Mouse (Mus musculus) C2C12 (cell line): ENCODE data around the gene Degs1. TPM values are rescaled to one million over a fixed set of nuclear protein-coding genes. Genes with fewer than 3 reads are reported as not detected.

ENCODE experiments used
- H3K27me3 ChIP-seq: one replicate; pipeline ENCODE4 v1.6.1; 2011; ENCODE audit not compliant: control insufficient read depth, insufficient read depth, insufficient read length
- H3K36me3 ChIP-seq: one replicate; pipeline ENCODE4 v1.6.1; 2011; ENCODE audit not compliant: control insufficient read depth, insufficient read depth
- H3K4me3 ChIP-seq: one replicate; pipeline ENCODE4 v1.5.1; 2011; ENCODE audit warnings: mild to moderate bottlenecking, control low read depth; ENCODE audit not compliant: poor library complexity, insufficient read depth, severe bottlenecking
- H3K79me2 ChIP-seq: one replicate; pipeline ENCODE4 v1.6.1; 2011; ENCODE audit not compliant: control insufficient read depth, insufficient read depth
- H3K79me3 ChIP-seq: one replicate; pipeline ENCODE4 v1.6.1; 2011; ENCODE audit warnings: low read depth, control low read depth
- H3ac ChIP-seq: one replicate; pipeline ENCODE3; 2011; ENCODE audit warnings: low read depth; ENCODE audit not compliant: control insufficient read depth, insufficient read length
- CEBPB ChIP-seq: IDR thresholded peaks from one replicate; pipeline ENCODE4 v1.6.1; 2011; ENCODE audit warnings: low read depth, mild to moderate bottlenecking, control low read depth, moderate library complexity
- CTCF ChIP-seq: IDR thresholded peaks from one replicate; pipeline ENCODE4 v1.5.1; 2011; ENCODE audit not compliant: control insufficient read depth, insufficient read depth, insufficient read length
- FOSL1 ChIP-seq: IDR thresholded peaks from one replicate; pipeline ENCODE4 v1.8.0; 2011; ENCODE audit warnings: mild to moderate bottlenecking, low read length; ENCODE audit not compliant: poor library complexity, insufficient read depth, severe bottlenecking
- MAX ChIP-seq: IDR thresholded peaks from one replicate; pipeline ENCODE4 v1.6.1; 2011; ENCODE audit warnings: mild to moderate bottlenecking, control low read depth
- MYOD1 ChIP-seq: IDR thresholded peaks from one replicate; pipeline ENCODE4 v1.6.1; 2011; ENCODE audit warnings: low read depth; ENCODE audit not compliant: control insufficient read depth, insufficient read length
- MYOG ChIP-seq: IDR thresholded peaks from one replicate; pipeline ENCODE4 v1.6.1; 2011; ENCODE audit not compliant: control insufficient read depth, insufficient read length; ENCODE audit errors: extremely low read depth
- USF1 ChIP-seq: IDR thresholded peaks from one replicate; pipeline ENCODE4 v1.6.1; 2011; ENCODE audit warnings: low read depth, mild to moderate bottlenecking, control low read depth, moderate library complexity
- polyA plus RNA-seq: library from polyadenylated mRNA; unstranded; fragments of >200 nt; fragmentation: generic; extraction: Trizol; gene quantifications from one replicate; pipeline ENCODE4 v1.2.1, GENCODE M21; 2012; ENCODE audit warnings: missing spikeins

The Degs1 gene
- polyA plus RNA-seq, 1 experiment = 121 TPM

DNA sequence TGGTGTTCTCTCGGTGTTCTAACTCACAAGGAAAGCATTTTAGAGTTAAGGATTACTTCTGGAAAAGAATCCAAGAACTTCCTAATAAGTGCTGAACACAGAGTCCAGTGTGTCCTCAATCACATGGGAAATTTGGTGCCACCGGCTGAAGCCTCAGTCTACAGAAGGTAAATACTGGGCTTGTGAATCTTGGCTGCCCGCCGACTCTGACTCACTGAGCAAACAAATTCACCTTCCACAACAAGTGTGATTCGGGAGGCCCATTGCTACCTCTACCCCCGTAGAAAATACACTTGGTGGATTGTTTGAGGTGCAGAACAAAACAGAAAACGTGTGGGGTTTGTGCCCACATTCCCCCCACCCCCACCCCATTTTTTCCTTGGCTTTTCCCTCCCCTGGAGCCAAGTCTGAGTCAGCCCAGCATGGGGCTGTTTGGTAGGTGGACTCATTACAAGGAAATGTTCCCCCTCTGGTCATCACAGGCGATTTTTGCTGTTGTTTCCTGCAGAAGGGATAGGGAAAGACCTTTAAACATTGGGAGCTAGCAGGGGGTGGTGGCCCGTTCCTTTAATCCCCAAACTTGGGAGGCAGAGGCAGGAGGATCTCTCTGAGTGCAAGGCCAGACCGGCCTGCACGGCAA lies 26.4 kb downstream of the Degs1 start:
- no peaks in the 10 kb centered on the region for H3K79me3 ChIP-seq
- no peak overlapping the region for H3ac ChIP-seq
- H3K4me3 ChIP-seq = no peak overlapping the region
- no peaks in the 10 kb centered on the region for H3K27me3 ChIP-seq
- no peaks in the 10 kb centered on the region for H3K36me3 ChIP-seq
- no peaks in the 10 kb centered on the region for H3K79me2 ChIP-seq
- TF ChIP-seq USF1 (no peak), CTCF (no peak), MYOD1 (no peak), CEBPB (no peak), MYOG (no peak), MAX (no peak), FOSL1 (no peak)

DNA sequence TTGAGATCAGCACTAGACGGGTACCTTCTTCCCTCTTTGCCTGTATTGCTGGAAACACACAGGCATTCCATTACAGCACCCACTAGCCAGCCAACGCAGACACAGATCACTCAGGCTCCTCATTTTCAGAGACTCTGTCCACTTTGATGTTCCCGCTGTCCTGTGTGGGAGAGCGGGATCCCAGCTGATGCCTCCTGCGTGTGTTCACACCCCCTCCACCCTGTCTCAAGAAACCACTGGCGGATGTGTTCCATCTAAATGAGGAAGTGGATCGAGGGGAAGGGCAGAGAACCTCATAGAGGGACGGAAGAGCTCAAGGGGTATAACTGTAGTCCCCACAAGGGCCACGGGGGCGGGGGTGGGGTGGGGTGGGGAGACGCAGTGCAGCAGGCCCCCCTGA lies 27.6 kb downstream of the Degs1 start:
- no peak overlapping the region for H3K4me3 ChIP-seq
- TF ChIP-seq MYOD1 = no peak
- no peak for TF ChIP-seq CEBPB
- TF ChIP-seq USF1 = no peak
- no peak for TF ChIP-seq FOSL1
- TF ChIP-seq CTCF = no peak
- no peak for TF ChIP-seq MYOG
- TF ChIP-seq MAX = no peak
- H3K36me3 ChIP-seq = no peaks in the 10 kb centered on the region
- H3K27me3 ChIP-seq = no peaks in the 10 kb centered on the region
- H3K79me2 ChIP-seq = no peaks in the 10 kb centered on the region
- no peak overlapping the region for H3ac ChIP-seq
- H3K79me3 ChIP-seq = no peaks in the 10 kb centered on the region

DNA sequence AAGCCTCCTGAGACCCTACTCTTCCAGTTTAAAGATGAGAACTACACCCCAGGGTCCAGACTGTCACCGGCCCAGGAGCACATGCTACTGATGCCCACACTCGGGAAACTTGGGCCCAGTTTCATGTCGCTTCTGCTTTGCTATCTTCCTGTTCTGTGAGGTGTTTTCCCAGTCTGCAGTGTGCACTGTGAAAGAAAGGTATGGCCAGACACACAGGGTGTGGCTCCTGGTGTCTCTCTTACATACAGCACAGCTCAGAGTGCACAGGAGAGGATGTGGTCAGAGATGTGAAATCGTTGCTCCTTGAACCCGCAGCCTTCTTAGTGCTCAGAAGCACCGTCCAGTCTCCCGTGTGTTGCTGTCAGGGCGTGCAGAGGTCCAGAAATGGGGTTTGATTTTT lies 28.0 kb downstream of the Degs1 start:
- H3K27me3 ChIP-seq = no peaks in the 10 kb centered on the region
- no peaks in the 10 kb centered on the region for H3K79me3 ChIP-seq
- H3ac ChIP-seq = no peak overlapping the region
- TF ChIP-seq CTCF (no peak), MAX (no peak), FOSL1 (no peak), MYOD1 (no peak), CEBPB (no peak), MYOG (no peak), USF1 (no peak)
- no peaks in the 10 kb centered on the region for H3K79me2 ChIP-seq
- H3K36me3 ChIP-seq = no peaks in the 10 kb centered on the region
- H3K4me3 ChIP-seq = no peak overlapping the region

DNA sequence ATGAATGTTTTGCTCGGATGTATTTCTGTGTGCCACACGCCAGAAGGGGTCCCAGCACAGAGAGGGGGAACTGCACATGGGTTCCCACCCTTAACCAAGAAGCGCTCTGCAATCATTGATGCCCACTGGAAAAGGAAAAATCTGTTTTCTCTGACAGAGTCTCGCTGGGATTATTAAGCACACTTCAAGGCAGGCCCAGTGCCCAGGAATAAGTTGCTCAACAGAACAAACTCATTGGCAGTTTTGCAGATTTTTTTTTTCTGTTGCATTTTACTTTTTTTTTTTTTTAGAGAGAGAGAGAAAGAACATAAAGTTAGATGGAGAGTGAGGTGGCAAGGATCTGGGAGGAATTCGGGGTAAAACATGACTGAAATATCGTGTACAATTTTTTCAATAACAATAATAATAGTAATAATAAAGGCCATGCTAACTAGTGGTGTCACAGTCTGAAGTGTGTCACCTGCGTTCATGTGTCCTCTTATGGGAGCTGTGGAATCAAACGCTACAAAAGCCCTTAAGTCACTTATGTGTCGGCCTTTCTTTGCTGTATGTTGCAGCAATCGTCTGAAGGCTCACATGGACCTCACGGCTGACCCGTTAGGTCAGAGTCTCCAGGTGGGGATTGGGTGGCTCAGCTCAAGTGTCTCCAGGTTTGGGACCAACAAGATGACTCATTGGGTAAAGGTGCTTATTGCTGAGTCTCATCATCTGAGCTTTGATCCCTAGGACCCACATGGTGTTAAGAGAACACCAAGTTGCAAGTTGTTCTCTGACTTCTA lies 28.7 kb downstream of the Degs1 start:
- Histone ChIP-seq H3K27me3 (no peaks in the 10 kb centered on the region), H3K79me2 (no peaks in the 10 kb centered on the region), H3ac (no peak overlapping the region), H3K79me3 (no peaks in the 10 kb centered on the region), H3K4me3 (no peak overlapping the region), H3K36me3 (no peaks in the 10 kb centered on the region)
- TF ChIP-seq MYOD1 = no peak
- TF ChIP-seq CTCF = no peak
- TF ChIP-seq MYOG = no peak
- no peak for TF ChIP-seq MAX

DNA sequence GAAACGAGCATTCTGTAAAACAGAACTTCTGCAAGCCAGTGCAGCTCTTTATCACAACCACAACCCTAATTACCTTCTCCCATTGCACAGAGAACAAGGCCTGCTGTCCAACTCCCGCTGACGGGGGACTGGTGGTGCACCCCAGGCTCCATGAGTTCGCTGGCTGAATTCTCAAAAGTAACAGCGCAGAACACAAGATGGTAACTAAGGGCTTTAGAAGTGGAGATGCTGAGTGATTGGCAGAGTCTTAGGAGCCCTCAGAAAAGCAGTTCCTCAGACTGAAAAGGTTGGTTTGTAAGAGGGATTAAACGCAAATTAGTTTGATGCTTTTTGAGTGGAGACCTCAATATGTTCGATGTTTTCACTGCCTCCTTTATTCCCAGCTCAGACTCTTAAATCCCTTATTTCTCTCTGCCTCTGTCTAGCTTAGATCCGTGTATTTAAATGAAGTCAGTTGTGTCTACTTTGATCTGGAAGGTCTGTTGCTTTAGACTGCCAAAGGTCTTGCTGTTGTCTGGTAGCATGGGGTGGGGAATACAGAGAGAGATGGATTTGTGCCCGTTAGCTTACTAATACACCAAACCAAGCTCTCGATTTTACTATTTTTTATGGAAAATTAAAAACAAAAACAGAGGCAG lies 30.0 kb downstream of the Degs1 start:
- no peaks in the 10 kb centered on the region for H3K27me3 ChIP-seq
- TF ChIP-seq FOSL1 (no peak), MAX (no peak), MYOD1 (no peak), MYOG (no peak), CTCF (no peak), USF1 (no peak), CEBPB (no peak)
- H3K79me2 ChIP-seq = no peaks in the 10 kb centered on the region
- H3ac ChIP-seq = no peak overlapping the region
- H3K4me3 ChIP-seq = no peak overlapping the region
- H3K79me3 ChIP-seq = no peaks in the 10 kb centered on the region
- H3K36me3 ChIP-seq = no peaks in the 10 kb centered on the region

DNA sequence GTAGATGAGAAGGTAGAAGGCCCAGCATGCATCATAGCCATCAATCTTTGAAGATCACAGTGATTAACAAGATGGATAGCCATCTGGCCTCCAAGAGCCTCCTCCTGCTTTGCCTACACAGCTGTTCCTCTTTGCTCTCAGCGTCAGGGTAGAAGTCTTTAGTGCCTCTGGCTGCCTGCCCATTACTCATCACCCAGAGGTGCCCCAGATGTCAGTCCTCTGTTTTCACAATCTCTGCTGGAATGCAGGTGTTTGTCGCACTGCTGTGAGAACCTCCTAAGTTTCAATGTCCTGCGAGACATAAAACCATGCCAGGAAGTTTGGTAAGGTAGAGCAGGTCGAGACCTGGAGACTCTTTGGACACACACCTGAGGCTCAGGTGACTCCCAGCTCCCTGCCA lies 31.9 kb downstream of the Degs1 start:
- Histone ChIP-seq H3K4me3 (no peak overlapping the region), H3K36me3 (no peaks in the 10 kb centered on the region), H3K79me2 (no peaks in the 10 kb centered on the region), H3K27me3 (no peaks in the 10 kb centered on the region), H3ac (no peak overlapping the region), H3K79me3 (no peaks in the 10 kb centered on the region)
- TF ChIP-seq USF1 (no peak), MYOG (no peak), MAX (no peak), MYOD1 (peak; percentile 45)
